Mouse (Mus musculus): ENCODE data around the gene Slc30a1. TPM values are rescaled to one million over a fixed set of nuclear protein-coding genes. Genes with fewer than 3 reads are reported as not detected.

The Slc30a1 gene
- polyA plus RNA-seq, 1 experiment from 2014 or later: 5.5 TPM

- DNase-seq (ENCODE audit: low spot score) (no peak), ATAC-seq (ENCODE audit: low FRiP score, low TSS enrichment) (no peak)
- Histone ChIP-seq H3K4me3 (ENCODE audit: low read depth, low read length) (no peak overlapping the region), H3K4me1 (replicated peaks; ENCODE audit: control insufficient read depth, insufficient read depth) (no peaks in the 10 kb centered on the region), H3K9ac (ENCODE audit: low read length) (no peak overlapping the region), H3K27me3 (ENCODE audit: control insufficient read depth, insufficient read depth, low read length) (no peaks in the 10 kb centered on the region), H3K9me3 (ENCODE audit: control insufficient read depth, low read length) (no peaks in the 10 kb centered on the region), H3K36me3 (ENCODE audit: control insufficient read depth, insufficient read depth, low read length) (no peaks in the 10 kb centered on the region), H3K4me2 (replicated peaks; ENCODE audit: low read depth) (no peak overlapping the region), H3K27ac (replicated peaks) (no peak overlapping the region)
- WGBS: 67% methylated on average over 1 of the region's 1 CpGs
- TF ChIP-seq EP300 (optimal IDR thresholded peaks at IDR 0.05) (no peak), CTCF (IDR thresholded peaks at IDR 0.05; ENCODE audit: low read depth) (no peak)
Measured at GRCm38 (mm10) chr1:191915586-191915985, 9.0 kb downstream of the Slc30a1 start.

- Histone ChIP-seq H3K4me2 (replicated peaks; ENCODE audit: low read depth) (no peak overlapping the region), H3K27ac (replicated peaks) (no peak overlapping the region), H3K9me3 (ENCODE audit: control insufficient read depth, low read length) (no peaks in the 10 kb centered on the region), H3K4me1 (replicated peaks; ENCODE audit: control insufficient read depth, insufficient read depth) (no peaks in the 10 kb centered on the region), H3K9ac (ENCODE audit: low read length) (no peak overlapping the region), H3K27me3 (ENCODE audit: control insufficient read depth, insufficient read depth, low read length) (no peaks in the 10 kb centered on the region), H3K36me3 (ENCODE audit: control insufficient read depth, insufficient read depth, low read length) (no peaks in the 10 kb centered on the region), H3K4me3 (ENCODE audit: low read depth, low read length) (no peak overlapping the region)
- TF ChIP-seq CTCF (IDR thresholded peaks at IDR 0.05; ENCODE audit: low read depth) (no peak), EP300 (optimal IDR thresholded peaks at IDR 0.05) (no peak)
- DNase-seq (ENCODE audit: low spot score) (no peak), ATAC-seq (ENCODE audit: low FRiP score, low TSS enrichment) (no peak)
- 61% methylated on average over 5 of the region's 5 CpGs for WGBS
Measured at GRCm38 (mm10) chr1:191916876-191917275, 10.3 kb downstream of the Slc30a1 start.

DNA sequence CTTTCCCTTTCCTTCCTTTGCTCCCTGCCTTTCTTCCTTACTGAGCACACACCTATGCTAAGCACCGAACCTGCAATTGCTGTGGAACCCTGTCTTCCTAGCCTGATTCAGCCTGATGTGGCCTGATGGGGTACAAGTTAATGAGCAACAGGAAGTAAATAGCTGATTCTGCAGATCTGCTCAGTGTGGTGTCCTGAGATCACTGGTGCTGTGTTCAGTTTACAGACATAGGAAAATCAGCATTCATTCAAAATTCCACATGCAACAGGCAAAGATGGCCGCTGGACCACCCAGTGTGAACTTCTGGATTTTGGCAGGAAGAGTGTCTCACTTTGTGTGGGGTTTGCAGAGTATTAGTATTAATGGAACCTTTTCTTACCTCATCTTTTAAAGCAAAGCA lies 12.8 kb downstream of the Slc30a1 start:
- 60% methylated on average over 2 of the region's 2 CpGs for WGBS
- H3K27me3 ChIP-seq (ENCODE audit: control insufficient read depth, insufficient read depth, low read length): no peaks in the 10 kb centered on the region
- no peak for DNase-seq (ENCODE audit: low spot score)
- no peak for ATAC-seq (ENCODE audit: low FRiP score, low TSS enrichment)
- no peak overlapping the region for H3K9ac ChIP-seq (ENCODE audit: low read length)
- H3K4me3 ChIP-seq (ENCODE audit: low read depth, low read length): no peak overlapping the region
- no peaks in the 10 kb centered on the region for H3K4me1 ChIP-seq (replicated peaks; ENCODE audit: control insufficient read depth, insufficient read depth)
- H3K27ac ChIP-seq (replicated peaks): no peak overlapping the region
- H3K4me2 ChIP-seq (replicated peaks; ENCODE audit: low read depth): no peak overlapping the region
- no peaks in the 10 kb centered on the region for H3K36me3 ChIP-seq (ENCODE audit: control insufficient read depth, insufficient read depth, low read length)
- TF ChIP-seq CTCF (IDR thresholded peaks at IDR 0.05; ENCODE audit: low read depth) (no peak), EP300 (optimal IDR thresholded peaks at IDR 0.05) (no peak)
- no peaks in the 10 kb centered on the region for H3K9me3 ChIP-seq (ENCODE audit: control insufficient read depth, low read length)

DNA sequence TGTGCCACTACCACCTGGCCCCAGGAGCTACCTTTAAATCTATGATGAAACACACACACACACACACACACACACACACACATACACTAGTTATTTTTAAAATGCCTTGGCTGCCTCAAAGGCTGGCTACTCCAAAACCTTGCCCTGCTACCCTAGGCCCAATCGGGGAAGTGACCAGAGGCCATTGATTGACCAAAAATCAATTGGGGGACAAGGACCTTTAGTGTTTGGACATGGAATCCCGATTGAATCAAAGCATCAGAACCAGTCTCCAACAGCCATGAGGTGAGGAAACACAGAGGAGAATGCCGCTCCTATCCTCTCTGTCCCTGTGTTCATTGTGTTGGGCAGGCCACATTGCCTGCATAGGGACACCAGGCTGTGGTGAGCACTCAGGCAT lies 15.1 kb downstream of the Slc30a1 start:
- no peak for ATAC-seq (ENCODE audit: low FRiP score, low TSS enrichment)
- no peaks in the 10 kb centered on the region for H3K4me1 ChIP-seq (replicated peaks; ENCODE audit: control insufficient read depth, insufficient read depth)
- DNase-seq (ENCODE audit: low spot score): no peak
- H3K4me2 ChIP-seq (replicated peaks; ENCODE audit: low read depth): no peak overlapping the region
- H3K4me3 ChIP-seq (ENCODE audit: low read depth, low read length): no peak overlapping the region
- H3K36me3 ChIP-seq (ENCODE audit: control insufficient read depth, insufficient read depth, low read length): no peaks in the 10 kb centered on the region
- no peaks in the 10 kb centered on the region for H3K9me3 ChIP-seq (ENCODE audit: control insufficient read depth, low read length)
- H3K27me3 ChIP-seq (ENCODE audit: control insufficient read depth, insufficient read depth, low read length): no peaks in the 10 kb centered on the region
- WGBS: 96% methylated on average over 3 of the region's 3 CpGs
- TF ChIP-seq EP300 (optimal IDR thresholded peaks at IDR 0.05): no peak
- TF ChIP-seq CTCF (IDR thresholded peaks at IDR 0.05; ENCODE audit: low read depth): no peak
- H3K9ac ChIP-seq (ENCODE audit: low read length): no peak overlapping the region
- H3K27ac ChIP-seq (replicated peaks): no peak overlapping the region

GRCm38 (mm10) chr1:191925496-191925895 lies 18.9 kb downstream of the Slc30a1 start:
- ATAC-seq (ENCODE audit: low FRiP score, low TSS enrichment): no peak
- no peaks in the 10 kb centered on the region for H3K36me3 ChIP-seq (ENCODE audit: control insufficient read depth, insufficient read depth, low read length)
- H3K9ac ChIP-seq (ENCODE audit: low read length): no peak overlapping the region
- TF ChIP-seq EP300 (optimal IDR thresholded peaks at IDR 0.05): no peak
- TF ChIP-seq CTCF (IDR thresholded peaks at IDR 0.05; ENCODE audit: low read depth): peak; percentile 25; the same call in 1 of the 2 replicates
- no peak overlapping the region for H3K4me3 ChIP-seq (ENCODE audit: low read depth, low read length)
- WGBS: 63% methylated on average over 4 of the region's 4 CpGs
- H3K27ac ChIP-seq (replicated peaks): no peak overlapping the region
- no peak for DNase-seq (ENCODE audit: low spot score)
- no peaks in the 10 kb centered on the region for H3K27me3 ChIP-seq (ENCODE audit: control insufficient read depth, insufficient read depth, low read length)
- no peaks in the 10 kb centered on the region for H3K9me3 ChIP-seq (ENCODE audit: control insufficient read depth, low read length)
- no peaks in the 10 kb centered on the region for H3K4me1 ChIP-seq (replicated peaks; ENCODE audit: control insufficient read depth, insufficient read depth)
- H3K4me2 ChIP-seq (replicated peaks; ENCODE audit: low read depth): no peak overlapping the region

DNA sequence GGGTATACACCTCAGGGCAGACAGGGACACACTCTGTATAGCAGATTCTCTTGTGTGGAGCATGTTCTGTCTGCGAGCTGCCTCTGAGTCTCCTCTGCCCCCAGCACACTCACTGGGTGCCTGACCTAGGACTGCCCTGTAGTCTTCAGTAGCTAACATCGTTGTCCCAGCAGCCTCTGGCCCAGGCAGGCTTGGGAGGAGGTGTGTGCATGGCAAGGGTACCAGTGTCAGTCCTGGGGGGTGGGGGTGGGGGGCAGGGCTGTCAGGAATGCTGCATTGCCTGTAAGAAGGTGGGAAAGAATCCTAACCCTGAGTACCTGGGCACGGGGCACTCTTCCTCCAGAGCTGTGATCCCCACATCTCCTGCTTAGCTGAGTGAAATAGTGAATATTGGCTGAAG lies 20.1 kb downstream of the Slc30a1 start:
- Histone ChIP-seq H3K9ac (ENCODE audit: low read length) (no peak overlapping the region), H3K4me3 (ENCODE audit: low read depth, low read length) (no peak overlapping the region), H3K4me1 (replicated peaks; ENCODE audit: control insufficient read depth, insufficient read depth) (no peaks in the 10 kb centered on the region), H3K27me3 (ENCODE audit: control insufficient read depth, insufficient read depth, low read length) (no peaks in the 10 kb centered on the region), H3K27ac (replicated peaks) (no peak overlapping the region), H3K9me3 (ENCODE audit: control insufficient read depth, low read length) (no peaks in the 10 kb centered on the region), H3K4me2 (replicated peaks; ENCODE audit: low read depth) (no peak overlapping the region), H3K36me3 (ENCODE audit: control insufficient read depth, insufficient read depth, low read length) (no peaks in the 10 kb centered on the region)
- ATAC-seq (ENCODE audit: low FRiP score, low TSS enrichment) (no peak), DNase-seq (ENCODE audit: low spot score) (no peak)
- WGBS: 58% methylated on average over 3 of the region's 3 CpGs
- TF ChIP-seq CTCF (IDR thresholded peaks at IDR 0.05; ENCODE audit: low read depth) (no peak), EP300 (optimal IDR thresholded peaks at IDR 0.05) (no peak)
